Mouse (Mus musculus): ENCODE results near the gene Acss3.

The Acss3 gene

GRCm38 (mm10) chr10:107024254-107024653 lies 99.2 kb downstream of the Acss3 start:
- DNase-seq (ENCODE audit: extremely low read depth, insufficient read length, low spot score): no peak

GRCm38 (mm10) chr10:107021118-107021517 lies 102.3 kb downstream of the Acss3 start:
- DNase-seq (ENCODE audit: extremely low read depth, insufficient read length, low spot score): no peak

- DNase-seq (ENCODE audit: extremely low read depth, insufficient read length, low spot score): no peak
Observed at GRCm38 (mm10) chr10:107011142-107011541, 112.3 kb downstream of the Acss3 start.

GRCm38 (mm10) chr10:106998052-106998625 lies 125.3 kb downstream of the Acss3 start:
- no peak for DNase-seq (ENCODE audit: extremely low read depth, insufficient read length, low spot score)

- DNase-seq (ENCODE audit: extremely low read depth, insufficient read length, low spot score): no peak
Observed at GRCm38 (mm10) chr10:106989478-106989877, 134.0 kb downstream of the Acss3 start.

GRCm38 (mm10) chr10:106975193-106976141 lies 148.0 kb downstream of the Acss3 start:
- DNase-seq (ENCODE audit: extremely low read depth, insufficient read length, low spot score): no peak

- DNase-seq (ENCODE audit: extremely low read depth, insufficient read length, low spot score): no peak
Observed at GRCm38 (mm10) chr10:106959026-106959425, 164.4 kb downstream of the Acss3 start.

GRCm38 (mm10) chr10:106941380-106941779 lies 182.1 kb downstream of the Acss3 start:
- DNase-seq (ENCODE audit: extremely low read depth, insufficient read length, low spot score): no peak

- no peak for DNase-seq (ENCODE audit: extremely low read depth, insufficient read length, low spot score)
Observed at GRCm38 (mm10) chr10:106939441-106939840, 184.0 kb downstream of the Acss3 start.

GRCm38 (mm10) chr10:106938851-106939250 lies 184.6 kb downstream of the Acss3 start:
- DNase-seq (ENCODE audit: extremely low read depth, insufficient read length, low spot score): no peak

- no peak for DNase-seq (ENCODE audit: extremely low read depth, insufficient read length, low spot score)
Observed at GRCm38 (mm10) chr10:106936996-106937395, 186.5 kb downstream of the Acss3 start.

- DNase-seq (ENCODE audit: extremely low read depth, insufficient read length, low spot score): peak; percentile 7
Observed at GRCm38 (mm10) chr10:106932571-106933073, 190.8 kb downstream of the Acss3 start.

- no peak for DNase-seq (ENCODE audit: extremely low read depth, insufficient read length, low spot score)
Observed at GRCm38 (mm10) chr10:106928576-106929332, 194.7 kb downstream of the Acss3 start.

GRCm38 (mm10) chr10:106924798-106925197 lies 198.7 kb downstream of the Acss3 start:
- DNase-seq (ENCODE audit: extremely low read depth, insufficient read length, low spot score): no peak

- no peak for DNase-seq (ENCODE audit: extremely low read depth, insufficient read length, low spot score)
Observed at GRCm38 (mm10) chr10:106924334-106924733, 199.1 kb downstream of the Acss3 start.

- DNase-seq (ENCODE audit: extremely low read depth, insufficient read length, low spot score): no peak
Observed at GRCm38 (mm10) chr10:106914822-106915221, 208.6 kb downstream of the Acss3 start.

- no peak for DNase-seq (ENCODE audit: extremely low read depth, insufficient read length, low spot score)
Observed at GRCm38 (mm10) chr10:106914275-106914674, 209.2 kb downstream of the Acss3 start.

GRCm38 (mm10) chr10:106913032-106913431 lies 210.4 kb downstream of the Acss3 start:
- peak; percentile 2 for DNase-seq (ENCODE audit: extremely low read depth, insufficient read length, low spot score)

- no peak for DNase-seq (ENCODE audit: extremely low read depth, insufficient read length, low spot score)
Observed at GRCm38 (mm10) chr10:106910108-106910507, 213.4 kb downstream of the Acss3 start.

- DNase-seq (ENCODE audit: extremely low read depth, insufficient read length, low spot score): no peak
Observed at GRCm38 (mm10) chr10:106896351-106896750, 227.1 kb downstream of the Acss3 start.

Data from 3134 (cell line).